Mouse (Mus musculus) intestine, embryonic 14.5 days (tissue): Measurements from ENCODE around the gene Gm36210. TPM values are rescaled to one million over a fixed set of nuclear protein-coding genes. Genes with fewer than 3 reads are reported as not detected.
"Not testable (repeated sequence)": the region's sequence is repeated elsewhere in the genome, so short reads cannot be mapped to it uniquely, and the experiment has no call there.

Experiments used
- ATAC-seq: fragments of 200-750 bp; cut with Nextera tagmentation; replicated peaks from 2 replicates; pipeline ENCODE4 v1.8.0; 2017; ENCODE audit warnings: low read depth, moderate number of reproducible peaks, moderate TSS enrichment, moderate library complexity; ENCODE audit not compliant: low FRiP score, low TSS enrichment
- DNase-seq: peaks from one replicate; pipeline ENCODE4 v3.0.0-alpha.2; 2018; ENCODE audit warnings: low spot score
- H3K27ac ChIP-seq: fragments of 300-500 bp; sonication (generic); 2 replicates; pipeline ENCODE4 v1.5.1; 2014; ENCODE audit warnings: low read depth, mild to moderate bottlenecking, control low read depth
- H3K27me3 ChIP-seq: fragments of 300-500 bp; sonication (generic); replicated peaks from 2 replicates; pipeline ENCODE4 v1.6.1; 2014; ENCODE audit warnings: low read length, control low read depth; ENCODE audit not compliant: control insufficient read depth, insufficient read depth
- H3K36me3 ChIP-seq: fragments of 300-500 bp; sonication (generic); 2 replicates; pipeline ENCODE4 v1.6.1; 2014; ENCODE audit warnings: low read length, control low read depth; ENCODE audit not compliant: control insufficient read depth, insufficient read depth
- H3K4me1 ChIP-seq: fragments of 300-500 bp; sonication (generic); replicated peaks from 2 replicates; pipeline ENCODE4 v1.6.1; 2014; ENCODE audit warnings: low read length, control low read depth, mixed read lengths; ENCODE audit not compliant: control insufficient read depth, insufficient read depth
- H3K4me2 ChIP-seq: fragments of 300-500 bp; sonication (generic); 2 replicates; pipeline ENCODE4 v1.6.1; 2014; ENCODE audit warnings: low read length
- H3K4me3 ChIP-seq: fragments of 300-500 bp; sonication (generic); 2 replicates; pipeline ENCODE4 v1.5.1; 2014; ENCODE audit warnings: low read depth, low read length, control low read depth, mixed read lengths
- H3K9ac ChIP-seq: fragments of 300-500 bp; sonication (generic); 2 replicates; pipeline ENCODE4 v1.6.1; 2014; ENCODE audit warnings: mild to moderate bottlenecking, low read length
- H3K9me3 ChIP-seq: fragments of 300-500 bp; sonication (generic); 2 replicates; pipeline ENCODE4 v1.6.1; 2016; ENCODE audit warnings: low read length, control low read depth; ENCODE audit not compliant: control insufficient read depth
- WGBS: fragments of 180-500 bp; shearing (Covaris S2); extraction: QIAGEN DNeasy Blood & Tissue Kit; methylation state at CpG from one replicate; pipeline ENCODE4 v1.1.7; 2014; 5-methylcytosine and 5-hydroxymethylcytosine counted together
- polyA plus RNA-seq: library from polyadenylated mRNA; unstranded; fragments of >200 nt; fragmentation: Nextera tagmentation; extraction: Ambion mirVana; gene quantifications from 2 replicates; pipeline ENCODE4 v1.2.1, GENCODE M21; 2014

The Gm36210 gene
- polyA plus RNA-seq, 1 experiment from 2014 or later: not detected

DNA sequence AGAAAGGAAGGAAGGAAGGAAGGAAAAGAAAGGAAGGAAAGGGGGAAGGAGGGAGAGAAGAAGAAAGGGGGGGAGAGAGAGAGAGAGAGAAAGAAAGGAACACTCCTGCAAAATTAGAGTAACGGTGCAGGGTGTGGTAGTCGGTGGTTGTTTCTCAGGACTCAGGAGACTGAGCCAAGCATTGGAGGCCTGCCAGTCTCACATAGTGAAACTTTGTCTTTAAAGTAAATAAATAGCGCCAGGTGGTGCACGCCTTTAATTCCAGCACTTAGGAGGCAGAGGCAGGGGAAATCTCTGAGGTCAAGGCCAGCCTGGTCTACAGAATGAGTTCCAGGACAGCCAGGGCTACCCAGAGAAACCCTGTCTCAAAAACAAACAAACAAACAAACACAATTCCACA lies 19.6 kb downstream of the Gm36210 start:
- ATAC-seq: no peak
- H3K4me2 ChIP-seq: no peak overlapping the region

DNA sequence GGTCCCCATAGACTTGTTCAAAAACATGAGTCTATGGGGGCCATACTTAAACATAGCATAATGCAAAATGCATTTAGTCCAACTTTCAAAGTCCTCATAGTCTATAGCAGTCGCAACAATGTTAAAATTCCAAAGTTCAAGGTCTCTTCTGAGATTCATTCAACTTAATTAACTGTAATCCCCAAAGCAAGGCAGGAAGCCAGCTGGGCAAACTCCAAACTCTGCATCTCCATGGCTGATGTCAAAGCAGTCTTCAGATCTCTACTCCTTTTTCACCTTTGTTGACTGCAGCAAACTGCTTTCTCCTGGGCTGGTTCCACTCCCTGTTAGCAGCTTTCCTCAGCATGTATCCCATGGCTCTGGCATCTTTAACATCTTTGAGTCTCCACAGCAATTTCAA lies 27.3 kb downstream of the Gm36210 start:
- 89% methylated on average over 1 of the region's 1 CpGs for WGBS
- not testable (repeated sequence) for H3K4me2 ChIP-seq, H3K36me3 ChIP-seq, H3K27me3 ChIP-seq, ATAC-seq, H3K9me3 ChIP-seq, H3K27ac ChIP-seq, H3K4me1 ChIP-seq, DNase-seq, H3K9ac ChIP-seq, H3K4me3 ChIP-seq

More for the DNA sequence above, 19.6 kb downstream of the Gm36210 start:
- 0 out of 2 replicates have a peak, but pooled peaks cover 7% of the 10 kb centered on the region for H3K9me3 ChIP-seq
- H3K4me1 ChIP-seq: no peaks in the 10 kb centered on the region
- H3K9ac ChIP-seq: no peak overlapping the region
- no peak overlapping the region for H3K4me3 ChIP-seq
- DNase-seq: no peak
- H3K27ac ChIP-seq: no peak overlapping the region
- H3K27me3 ChIP-seq: no peaks in the 10 kb centered on the region
- no peaks in the 10 kb centered on the region for H3K36me3 ChIP-seq
- WGBS: 46% methylated on average over 4 of the region's 4 CpGs

DNA sequence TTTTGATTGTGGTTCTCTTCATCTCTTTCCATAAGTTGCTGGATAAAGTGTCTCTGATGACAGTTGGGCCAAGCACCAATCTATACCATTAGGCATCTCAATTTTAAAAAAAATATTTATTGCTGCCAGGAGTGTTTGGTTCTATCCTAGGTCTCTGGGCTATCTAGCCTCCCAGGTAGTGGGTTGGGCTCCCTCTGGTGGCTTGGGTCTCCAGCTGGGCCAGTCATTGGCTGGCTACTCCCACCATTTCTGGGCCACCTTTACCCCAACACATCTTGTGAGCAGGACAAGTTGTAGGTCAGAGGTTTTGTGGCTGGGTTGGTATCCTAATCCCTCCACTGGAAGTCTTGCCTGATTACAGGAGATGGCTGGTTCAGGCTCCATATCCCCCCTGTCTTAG lies 28.1 kb downstream of the Gm36210 start:
- peaks cover 10% of the 10 kb centered on the region; the same call in 1 of the 2 replicates for H3K4me1 ChIP-seq
- no peaks in the 10 kb centered on the region for H3K27me3 ChIP-seq
- no peaks in the 10 kb centered on the region for H3K36me3 ChIP-seq
- no peak overlapping the region for H3K4me3 ChIP-seq
- no peak overlapping the region for H3K27ac ChIP-seq
- H3K9me3 ChIP-seq: no peaks in the 10 kb centered on the region
- peak overlapping the region; percentile 95; the same call in 1 of the 2 replicates for H3K4me2 ChIP-seq
- ATAC-seq (no peak), DNase-seq (no peak)
- no peak overlapping the region for H3K9ac ChIP-seq

DNA sequence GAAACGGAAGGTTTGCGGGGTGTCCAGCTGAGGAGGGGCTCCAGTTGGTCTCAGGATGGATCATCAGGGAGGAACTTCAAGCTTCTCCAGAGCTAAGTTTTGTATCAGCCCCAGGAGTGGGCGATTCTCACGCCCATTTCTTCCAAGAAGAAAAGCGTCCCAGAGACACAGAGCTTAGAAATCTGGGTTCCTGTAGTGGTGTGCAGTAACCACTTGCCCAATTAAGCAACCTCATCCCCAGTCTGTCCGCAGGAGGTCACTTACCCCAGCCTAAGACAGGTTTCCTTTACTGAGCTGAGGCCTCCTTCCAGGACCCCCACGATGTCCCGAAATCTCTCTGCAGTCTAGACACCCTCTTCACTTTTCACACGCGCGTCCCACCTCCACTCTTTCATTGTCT lies 29.1 kb downstream of the Gm36210 start:
- Histone ChIP-seq H3K4me2 (peak overlapping the region; percentile 95), H3K27ac (peak overlapping the region; percentile 27; the same call in 1 of the 2 replicates), H3K36me3 (no peaks in the 10 kb centered on the region), H3K4me1 (peaks cover 10% of the 10 kb centered on the region; the same call in 1 of the 2 replicates), H3K9me3 (no peaks in the 10 kb centered on the region), H3K9ac (peak overlapping the region; percentile 66), H3K27me3 (no peaks in the 10 kb centered on the region), H3K4me3 (peak overlapping the region; percentile 55)
- DNase-seq: no peak
- no peak for ATAC-seq
- 8% methylated on average over 11 of the region's 11 CpGs for WGBS

DNA sequence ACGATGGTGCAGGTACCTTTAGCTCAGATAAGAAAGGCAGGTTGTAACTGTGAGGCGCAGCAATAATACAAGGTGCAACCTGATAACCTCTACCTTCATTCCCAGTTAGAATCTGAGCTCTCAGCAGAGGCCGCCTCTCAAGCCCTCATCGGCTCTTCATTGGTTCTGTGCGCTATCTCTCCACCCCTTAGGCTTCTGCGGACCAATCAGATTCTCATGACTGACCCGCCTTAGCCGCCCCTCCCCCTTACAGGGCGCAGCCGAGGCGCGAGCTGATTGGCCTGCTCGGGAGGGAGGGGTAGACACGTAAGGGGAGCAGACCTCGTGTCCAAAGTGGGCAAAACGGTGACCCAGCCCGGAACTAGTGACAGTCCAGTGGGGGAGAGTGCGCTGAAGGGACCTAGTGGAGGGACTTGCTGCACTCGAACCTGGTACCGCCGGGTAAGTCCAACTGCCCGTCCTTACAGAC lies 29.5 kb downstream of the Gm36210 start, which contains the start of gene Isoc2a:
Gene Isoc2a (plus strand): TSS at position 401 of the 469 bp plus-strand sequence.
- WGBS: 1% methylated on average over 22 of the region's 22 CpGs
- Histone ChIP-seq H3K27ac (peak within 1 kb of the TSS; percentile 62), H3K4me3 (peak within 1 kb of the TSS; percentile 55), H3K4me2 (peak within 1 kb of the TSS; percentile 95), H3K27me3 (no peaks in the 10 kb centered on the region), H3K36me3 (no peaks in the 10 kb centered on the region), H3K9me3 (no peaks in the 10 kb centered on the region), H3K9ac (peak within 1 kb of the TSS; percentile 66), H3K4me1 (peaks cover 10% of the 10 kb centered on the region; the same call in 1 of the 2 replicates)
- DNase-seq: peak; percentile 94
- peak; percentile 99 for ATAC-seq

DNA sequence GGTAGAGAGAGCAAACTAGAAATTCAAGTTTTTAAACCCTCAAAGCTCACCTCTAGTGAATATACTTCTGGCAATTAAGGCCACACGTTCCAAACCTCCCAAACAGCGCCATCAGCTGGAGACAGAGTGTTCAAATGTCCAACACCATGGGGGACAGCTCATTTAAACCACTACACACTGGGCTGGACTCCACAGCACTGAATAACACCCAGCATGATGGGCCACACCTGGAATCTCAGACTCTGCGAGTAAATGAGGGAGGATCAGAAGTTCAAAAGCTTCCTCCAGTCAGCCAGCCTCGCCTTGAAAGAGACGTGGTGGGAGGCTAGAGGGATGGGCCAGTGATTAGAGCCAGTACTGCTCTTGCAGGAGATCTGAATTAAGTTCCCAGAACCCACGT lies 36.2 kb downstream of the Gm36210 start, which contains the start of gene Isoc2b:
Gene Isoc2b (minus strand): TSS at position 126 of the 400 bp plus-strand sequence.
- Histone ChIP-seq H3K4me3 (no peak within 1 kb of the TSS), H3K4me1 (peaks cover 5% of the 10 kb centered on the region; the same call in 1 of the 2 replicates), H3K27ac (no peak within 1 kb of the TSS), H3K9me3 (no peaks in the 10 kb centered on the region), H3K27me3 (no peaks in the 10 kb centered on the region), H3K36me3 (no peaks in the 10 kb centered on the region), H3K9ac (no peak within 1 kb of the TSS), H3K4me2 (no peak within 1 kb of the TSS)
- WGBS: 52% methylated on average over 6 of the region's 6 CpGs
- DNase-seq: no peak
- no peak for ATAC-seq

DNA sequence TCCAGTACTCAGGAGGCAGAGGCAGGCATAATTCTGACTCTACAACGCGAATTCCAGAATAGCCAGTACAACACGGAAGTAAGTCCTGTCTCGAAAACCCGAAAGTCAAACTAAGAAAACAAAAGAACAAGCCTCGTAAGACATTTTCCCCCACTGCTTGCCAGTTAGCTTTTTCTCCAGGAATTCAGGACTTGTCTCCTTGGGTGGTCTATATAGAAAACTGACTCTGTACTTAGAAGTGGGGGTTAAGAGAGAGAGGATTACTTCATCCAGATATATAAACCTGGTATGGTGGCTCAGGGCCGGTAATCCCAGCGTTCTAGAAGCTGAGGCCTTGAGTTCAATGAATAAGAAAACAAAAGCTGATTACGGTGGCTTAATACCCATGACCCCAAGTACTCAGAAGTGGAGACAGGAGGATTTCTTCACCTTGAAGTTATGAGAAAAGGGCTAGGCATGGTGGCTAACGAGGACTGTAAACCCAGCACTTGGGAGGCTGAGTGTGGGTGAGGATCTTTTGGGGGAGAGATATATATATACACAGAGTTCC lies 39.6 kb downstream of the Gm36210 start:
- H3K4me1 ChIP-seq: peaks cover 5% of the 10 kb centered on the region; the same call in 1 of the 2 replicates
- no peaks in the 10 kb centered on the region for H3K27me3 ChIP-seq
- ATAC-seq (peak; percentile 3; the same call in 1 of the 2 replicates), DNase-seq (no peak)
- H3K4me3 ChIP-seq: peak overlapping the region; percentile 65
- no peaks in the 10 kb centered on the region for H3K9me3 ChIP-seq
- WGBS: 36% methylated on average over 10 of the region's 10 CpGs
- H3K9ac ChIP-seq: peak overlapping the region; percentile 73
- H3K27ac ChIP-seq: peak overlapping the region; percentile 77
- no peaks in the 10 kb centered on the region for H3K36me3 ChIP-seq
- peak overlapping the region; percentile 77 for H3K4me2 ChIP-seq

DNA sequence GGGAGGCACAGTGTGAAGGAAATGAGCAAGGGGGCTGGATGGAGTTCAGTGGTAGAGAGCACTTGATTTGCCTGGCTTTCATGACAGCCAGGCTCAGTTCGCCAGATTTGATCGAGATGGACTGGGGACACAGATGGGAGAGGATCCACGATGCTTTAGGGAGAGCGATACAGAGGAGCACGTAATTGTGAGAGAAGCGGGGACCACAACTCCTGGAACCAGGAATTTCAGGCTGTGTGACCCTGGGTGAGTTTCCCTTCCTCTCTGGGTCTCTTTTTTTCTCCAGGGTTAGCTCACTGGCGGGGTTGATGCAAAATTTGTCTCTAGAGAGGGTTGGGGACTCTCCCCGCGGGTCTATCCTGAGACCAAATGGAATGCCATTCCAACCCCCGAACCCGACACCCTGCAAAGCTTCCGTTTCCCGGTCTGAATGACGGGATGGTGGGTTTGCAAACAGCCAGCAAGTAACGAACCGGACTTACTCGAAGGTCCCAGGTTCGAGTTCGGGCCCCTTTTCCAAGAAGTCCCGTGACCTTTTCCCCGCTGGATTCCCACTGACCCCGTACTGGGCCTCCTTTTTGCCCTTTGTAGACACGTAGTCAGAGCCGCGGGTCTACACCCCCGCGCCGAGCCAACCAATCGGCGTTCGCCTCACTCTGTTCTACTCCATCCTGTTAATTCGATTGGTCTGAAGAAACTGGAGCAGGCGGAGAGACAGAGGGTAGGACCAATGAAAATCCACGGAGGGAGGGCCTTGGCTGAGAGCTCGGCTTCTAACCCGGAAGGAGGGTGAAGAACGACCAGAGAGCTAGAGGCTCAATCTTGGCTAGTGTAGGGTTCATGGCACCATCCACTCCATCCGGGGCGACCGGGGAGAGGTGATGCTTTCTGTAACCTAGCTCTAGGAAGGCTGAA lies 40.5 kb downstream of the Gm36210 start:
- peak; percentile 100 for ATAC-seq
- WGBS: 4% methylated on average over 40 of the region's 40 CpGs

More for the DNA sequence above, 40.5 kb downstream of the Gm36210 start:
- Histone ChIP-seq H3K27ac (peak overlapping the region; percentile 77), H3K27me3 (no peaks in the 10 kb centered on the region), H3K9ac (peak overlapping the region; percentile 73), H3K4me2 (peak overlapping the region; percentile 77), H3K9me3 (no peaks in the 10 kb centered on the region), H3K36me3 (no peaks in the 10 kb centered on the region), H3K4me1 (peaks cover 5% of the 10 kb centered on the region; the same call in 1 of the 2 replicates), H3K4me3 (peak overlapping the region; percentile 65)
- peak; percentile 97 for DNase-seq
